Mouse (Mus musculus) kidney, adult 8-10 months (tissue): ENCODE measurements around the gene Pold2.

Source experiments
- DNase-seq, 2 experiments: peaks; one replicate each; pipeline ENCODE4 v3.0.0; 2022

Gene Pold2

DNA sequence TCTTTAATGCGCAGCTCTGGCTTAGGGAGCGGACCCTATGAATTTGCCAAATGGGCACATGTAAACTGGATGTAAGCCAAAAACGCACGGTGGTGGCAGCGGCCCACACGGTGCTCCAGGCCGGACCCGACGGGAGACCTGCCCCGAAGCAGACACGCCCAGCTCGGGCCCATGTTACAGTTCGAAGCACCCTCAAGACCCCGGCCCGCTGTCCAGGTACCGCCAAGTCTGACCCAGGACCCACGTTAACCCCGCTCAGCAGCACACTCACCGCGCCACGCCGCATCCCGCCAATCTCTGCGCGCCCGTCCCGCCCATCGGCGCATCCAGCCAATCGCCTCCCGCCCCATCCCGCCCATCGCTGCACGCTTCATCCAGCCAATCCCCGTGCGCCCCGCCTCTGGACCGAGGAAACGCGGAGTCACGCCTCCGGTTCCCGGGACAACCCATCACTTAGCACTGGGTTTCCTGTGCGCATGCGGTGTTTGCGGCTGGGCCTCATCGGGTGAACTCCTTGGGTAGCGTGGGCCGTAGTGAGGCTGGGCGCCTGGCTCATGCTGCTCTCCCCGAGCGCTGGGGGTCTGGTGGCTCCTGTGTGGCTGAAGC, at the start of gene Pold2:
Gene Pold2, minus strand, starts transcription at position 372 of the 606 bp plus-strand sequence.
- DNase-seq, result peak; percentile 97 to 98

DNA sequence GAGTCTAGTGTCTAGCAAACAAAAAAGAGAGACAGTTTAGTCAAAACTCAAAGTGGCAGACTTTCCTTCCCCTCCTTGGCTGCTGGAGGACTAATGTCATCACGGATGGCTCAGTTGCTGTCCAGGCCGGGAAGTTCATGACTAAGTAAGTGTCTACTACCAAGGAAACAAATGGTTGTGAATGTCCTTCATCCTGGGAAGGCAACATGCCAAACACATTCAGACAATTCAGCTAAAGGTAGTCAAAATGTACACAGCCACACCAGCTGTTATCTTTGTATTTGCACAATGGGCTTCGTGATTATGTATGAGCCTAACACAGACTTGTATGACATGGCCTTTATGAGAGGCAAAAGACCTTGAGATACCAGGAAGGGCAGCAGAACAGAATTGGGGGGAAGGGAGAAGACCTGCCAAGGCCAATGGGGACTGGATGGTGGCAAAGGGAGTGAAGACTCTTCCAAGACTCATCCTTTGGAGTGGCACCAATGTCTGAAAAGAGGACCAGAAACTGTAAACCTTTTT, 48.7 kb upstream of the Pold2 start:
- no peak for DNase-seq

DNA sequence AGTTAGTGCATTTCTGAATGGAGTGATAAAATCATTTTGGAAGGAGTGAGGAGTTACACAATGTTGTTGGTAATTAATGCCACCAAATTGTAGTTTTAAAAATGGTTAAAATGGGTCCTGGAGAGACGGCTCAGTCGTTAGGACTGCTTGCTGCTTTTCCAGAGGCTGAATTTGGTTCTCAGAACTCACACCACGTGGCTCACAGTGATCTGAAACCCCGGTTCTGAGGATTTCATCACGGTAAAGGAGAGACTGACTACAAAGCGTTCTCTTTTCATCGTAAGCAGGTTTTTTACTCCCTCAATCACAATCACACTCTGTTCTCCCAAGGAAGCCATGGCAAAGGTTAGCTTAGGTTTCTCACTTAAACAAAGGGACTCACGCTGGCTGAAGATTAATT, 46.6 kb upstream of the Pold2 start:
- DNase-seq, result no peak

DNA sequence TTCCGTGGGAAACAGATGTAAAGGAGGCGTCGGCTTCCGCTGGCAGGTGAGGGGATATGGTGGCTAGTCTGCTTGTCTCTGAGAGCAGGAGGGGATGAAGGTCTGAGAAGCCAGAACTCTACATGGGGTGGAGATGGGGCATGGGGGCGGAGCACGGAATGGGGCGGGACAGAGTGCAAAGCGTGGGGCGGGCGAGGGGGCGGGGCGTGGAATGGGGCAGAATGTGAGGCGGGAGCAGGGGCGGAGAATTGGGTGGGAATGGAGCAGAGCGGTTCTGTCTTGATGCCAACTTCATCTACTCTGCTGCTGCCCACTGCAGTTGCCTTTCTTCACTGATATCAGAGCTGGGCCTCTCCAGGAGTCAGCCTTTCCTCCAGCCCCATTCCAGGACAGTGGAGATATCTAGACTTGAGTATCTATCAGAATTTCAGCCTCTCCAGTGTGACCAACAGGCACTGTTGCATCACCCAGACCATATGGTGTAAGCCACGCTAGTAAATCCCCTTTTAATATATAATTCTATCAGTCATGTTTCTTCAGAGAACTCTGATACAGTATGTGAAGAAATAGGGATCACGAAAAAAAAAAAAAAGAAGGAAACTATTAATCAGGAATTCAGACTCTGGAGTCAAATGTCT, 42.4 kb upstream of the Pold2 start:
- DNase-seq, result no peak

DNA sequence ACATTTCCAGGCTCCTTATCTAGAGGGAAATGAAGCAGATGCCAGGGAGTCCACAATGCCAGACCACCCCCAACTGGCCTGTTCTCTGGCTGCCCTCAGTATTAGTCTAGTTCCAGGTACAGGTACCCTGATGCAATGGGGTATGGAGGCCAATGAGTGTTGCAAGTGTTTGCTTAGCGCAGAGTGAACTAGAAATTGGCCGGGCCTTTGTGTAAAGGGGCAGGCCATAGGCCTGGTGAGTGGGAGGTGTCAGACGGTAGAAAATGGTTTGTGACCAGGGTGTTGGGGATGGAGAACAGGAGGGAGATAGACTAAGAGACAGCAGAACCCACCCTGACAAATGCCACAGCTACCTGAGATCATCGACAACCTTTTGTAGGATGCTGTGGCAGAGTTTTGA, 41.5 kb upstream of the Pold2 start:
- no peak for DNase-seq

DNA sequence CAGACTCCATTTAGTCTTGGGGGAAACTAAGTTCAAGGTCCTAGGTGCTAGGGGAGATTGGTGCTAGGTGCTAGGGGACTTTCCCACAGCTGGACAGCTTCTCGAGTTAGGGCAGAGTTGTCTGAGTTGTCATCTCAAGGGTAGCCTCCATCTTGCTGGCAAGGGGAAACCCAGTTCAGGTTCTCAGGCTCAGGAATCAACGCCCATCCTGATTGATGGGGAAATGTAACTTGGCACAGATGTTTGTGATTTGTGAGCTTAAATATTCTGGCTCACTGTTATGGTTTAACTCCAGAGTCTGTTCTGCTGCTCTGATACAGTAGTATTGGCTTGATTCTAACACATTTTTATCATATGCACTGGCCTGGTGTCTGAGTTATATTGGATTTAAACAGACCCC, 40.0 kb upstream of the Pold2 start:
- DNase-seq, result no peak

DNA sequence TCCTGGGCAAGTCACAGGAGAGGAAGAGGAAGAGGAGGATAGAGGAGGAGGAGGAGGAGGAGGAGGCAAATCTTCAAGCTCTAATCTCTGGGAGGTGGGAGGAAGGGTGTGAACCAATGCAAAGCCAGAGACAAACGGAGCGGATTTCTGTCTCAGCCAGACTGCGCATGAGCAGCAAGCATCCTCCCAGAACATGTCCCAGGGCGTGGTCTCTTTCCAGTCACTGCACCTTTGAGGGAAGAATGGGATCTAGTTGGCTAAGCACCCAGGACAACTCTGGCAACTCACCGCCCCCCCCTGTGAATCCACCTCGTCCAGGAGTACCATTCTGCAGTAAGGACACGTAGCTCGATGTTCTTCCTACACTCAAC, 38.1 kb upstream of the Pold2 start:
- DNase-seq, result no peak

DNA sequence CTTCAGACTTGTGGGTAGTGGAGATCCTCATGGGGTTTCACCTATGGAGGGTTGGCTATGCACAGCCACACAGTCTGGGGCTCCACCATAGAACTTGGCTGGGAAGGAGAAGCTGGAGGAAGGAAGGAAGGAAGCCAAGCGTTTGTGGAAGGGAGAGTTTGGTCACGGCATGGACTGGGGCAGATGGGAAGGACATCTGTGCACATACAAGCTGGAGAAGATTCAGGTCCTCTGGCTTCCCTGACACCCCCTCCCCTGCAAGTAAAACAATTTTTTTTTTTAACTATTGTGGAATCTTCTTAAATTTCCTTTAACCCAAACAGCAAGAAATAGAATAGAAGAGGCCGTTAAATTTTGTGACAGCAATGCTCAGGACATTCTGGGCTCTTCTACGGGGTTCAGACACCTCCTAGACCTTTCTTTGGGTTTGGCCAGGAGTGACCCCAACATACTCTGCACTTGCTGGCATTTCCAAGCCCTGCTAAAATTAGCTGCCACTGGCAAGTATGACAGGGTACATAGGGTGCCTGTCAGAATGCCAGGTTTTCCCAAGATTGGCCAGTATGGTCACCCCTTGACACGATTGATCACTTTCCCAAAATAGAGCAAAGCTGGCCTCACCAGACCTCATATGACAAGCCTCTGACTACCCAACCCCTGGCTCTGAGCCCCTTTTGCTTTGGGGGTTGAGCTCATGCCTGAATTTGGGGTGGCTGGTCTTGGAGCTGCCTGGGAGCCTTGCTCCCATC, 37.5 kb upstream of the Pold2 start:
- no peak for DNase-seq

DNA sequence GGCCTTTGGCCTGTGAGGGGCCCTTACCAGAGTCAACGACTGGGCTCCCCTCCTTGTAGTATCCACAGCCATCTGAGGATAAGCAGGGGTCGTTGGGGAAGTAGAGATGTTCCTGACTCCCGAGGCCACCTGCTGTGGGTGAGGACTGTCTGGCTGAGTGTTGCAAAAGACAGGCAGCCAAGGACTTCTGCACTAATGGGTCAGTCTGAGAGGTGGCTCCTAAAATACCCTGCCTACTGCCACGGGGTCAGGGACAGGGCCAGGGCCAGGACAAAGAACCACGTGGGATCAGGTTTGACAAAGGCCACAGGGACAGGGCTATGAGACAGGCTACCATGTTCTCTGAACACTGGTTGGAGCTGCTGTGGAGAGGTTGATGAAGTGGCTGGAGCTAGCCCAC, 36.8 kb upstream of the Pold2 start:
- DNase-seq, result no peak

DNA sequence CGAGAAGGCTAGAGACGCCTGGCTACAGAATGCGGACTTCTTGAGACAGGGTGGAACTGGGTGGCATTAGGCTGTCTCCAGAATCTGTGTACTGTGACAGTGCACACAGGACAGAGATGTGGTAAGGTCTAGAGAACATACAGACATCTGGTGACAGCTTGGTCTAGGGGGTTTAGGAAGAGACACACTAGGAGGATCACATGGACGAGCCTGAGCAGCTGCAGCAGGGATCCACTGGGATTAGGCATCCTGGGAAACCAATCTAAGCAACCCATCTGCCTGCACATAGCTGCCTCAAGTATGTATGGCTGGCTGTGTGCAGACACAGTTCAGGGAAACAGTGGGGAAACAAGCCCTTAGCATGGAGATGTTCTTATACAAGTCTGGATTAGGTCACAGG, 35.8 kb upstream of the Pold2 start:
- no peak for DNase-seq

DNA sequence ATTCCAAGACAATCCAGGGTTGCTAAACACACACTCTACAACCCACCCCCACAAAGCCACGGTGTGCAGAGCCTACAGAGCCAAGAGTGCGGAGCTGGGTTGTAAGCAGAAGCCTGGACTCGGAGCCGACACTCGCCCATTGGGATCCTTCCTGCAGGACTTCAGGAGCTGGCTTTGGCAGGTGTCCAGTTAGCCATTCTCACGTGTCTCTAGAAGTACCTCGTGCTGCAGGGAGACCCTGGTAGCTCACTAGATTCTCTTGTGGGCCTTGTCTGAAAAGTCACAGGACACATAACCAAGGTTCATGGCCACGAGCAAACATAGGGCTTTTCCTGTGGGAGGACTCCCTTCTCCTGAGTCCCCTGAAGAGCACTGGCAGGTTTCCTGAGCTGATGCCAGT, 35.2 kb upstream of the Pold2 start:
- no peak for DNase-seq

DNA sequence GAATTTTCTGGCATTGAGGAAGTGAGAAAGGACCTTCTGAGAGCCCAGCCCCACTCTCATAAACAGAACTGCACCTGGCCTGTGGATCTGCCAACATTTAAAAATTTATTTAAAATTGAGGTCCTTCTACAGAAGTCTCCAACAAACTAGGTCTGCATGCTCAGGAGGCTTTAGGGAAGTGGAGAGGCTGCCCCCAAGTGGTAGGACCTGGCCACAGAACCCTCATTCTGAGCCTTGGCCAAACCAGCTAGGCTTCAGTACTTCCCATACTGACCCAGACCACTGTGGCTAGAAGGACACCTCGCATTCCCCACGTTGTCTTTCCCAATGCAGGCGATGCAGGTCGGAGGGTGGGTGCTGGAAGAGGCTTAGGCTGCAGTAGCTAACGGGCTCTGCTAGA, 34.5 kb upstream of the Pold2 start:
- peak in 1 of 2 experiments; percentile 59 for DNase-seq

DNA sequence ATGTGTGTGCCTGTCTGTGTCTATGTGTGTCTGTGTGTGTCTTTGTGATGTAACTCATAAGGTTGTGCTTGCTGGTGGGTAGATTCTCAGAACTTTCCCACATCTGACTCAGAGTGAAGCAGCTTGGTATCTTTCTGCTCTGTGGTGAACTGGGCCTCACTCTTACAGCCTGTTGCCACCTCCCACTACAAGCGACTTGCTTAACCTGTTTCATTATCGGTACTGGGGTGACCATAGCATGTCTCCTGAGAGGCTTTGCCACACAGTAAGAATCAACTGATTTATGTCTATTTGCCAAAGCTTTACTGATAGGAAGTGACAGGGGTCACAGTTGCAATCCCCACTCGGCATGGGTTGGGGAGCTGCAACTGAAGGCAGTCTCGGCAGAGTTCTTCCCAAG, 30.6 kb upstream of the Pold2 start:
- no peak for DNase-seq

DNA sequence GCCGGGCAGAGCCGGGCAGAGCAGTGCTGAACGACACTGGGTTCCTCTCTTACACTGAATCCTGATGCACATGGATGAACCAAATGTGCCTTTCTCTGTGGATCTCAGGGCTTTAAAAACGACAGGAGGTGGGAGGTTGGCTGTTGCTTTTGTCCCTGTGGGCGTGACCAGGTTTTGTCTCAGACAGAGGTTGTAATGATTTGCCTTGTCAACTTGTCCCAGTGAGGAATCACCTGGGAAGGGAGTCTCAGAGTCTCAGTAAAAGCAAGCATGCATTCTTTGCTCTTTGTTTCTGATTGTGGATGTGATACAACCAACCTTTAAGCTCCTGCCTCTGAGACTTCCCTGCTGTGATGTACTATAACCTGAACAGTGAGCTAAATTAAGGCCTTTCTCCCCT, 29.0 kb upstream of the Pold2 start:
- no peak for DNase-seq

DNA sequence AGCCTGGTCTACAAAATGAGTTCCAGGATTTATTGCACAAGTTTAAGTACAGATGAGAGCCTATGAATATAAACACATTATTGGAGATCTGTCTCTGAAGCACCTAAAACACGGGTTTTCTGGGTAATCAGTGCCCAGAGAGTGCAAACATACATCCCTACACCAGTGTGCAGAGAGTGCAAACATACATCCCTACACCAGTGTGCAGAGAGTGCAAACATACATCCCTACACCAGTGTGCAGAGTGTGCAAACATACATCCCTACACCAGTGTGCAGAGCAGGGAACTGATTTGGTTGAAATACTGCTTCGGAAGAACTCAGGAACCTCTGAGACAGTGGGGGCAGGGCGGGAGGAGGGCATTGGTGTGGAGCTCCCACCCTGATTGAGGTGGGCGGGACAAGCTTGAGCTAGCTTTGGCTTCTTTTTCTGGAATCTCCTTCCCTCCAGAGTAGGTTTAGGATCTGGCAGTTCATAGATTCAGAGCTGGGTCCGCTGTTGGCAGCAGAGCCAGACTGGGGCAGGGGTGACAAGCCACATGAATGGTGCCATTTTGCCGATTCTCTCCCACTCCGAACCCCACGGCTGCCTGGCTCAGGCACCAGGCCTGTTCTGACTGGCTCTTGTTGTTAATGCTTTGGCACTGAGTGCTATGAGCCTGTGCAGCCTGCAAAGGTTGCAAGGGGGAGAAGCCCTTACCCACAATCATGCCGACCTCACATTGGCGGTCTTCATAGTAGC, 27.9 kb upstream of the Pold2 start:
- DNase-seq, result no peak

DNA sequence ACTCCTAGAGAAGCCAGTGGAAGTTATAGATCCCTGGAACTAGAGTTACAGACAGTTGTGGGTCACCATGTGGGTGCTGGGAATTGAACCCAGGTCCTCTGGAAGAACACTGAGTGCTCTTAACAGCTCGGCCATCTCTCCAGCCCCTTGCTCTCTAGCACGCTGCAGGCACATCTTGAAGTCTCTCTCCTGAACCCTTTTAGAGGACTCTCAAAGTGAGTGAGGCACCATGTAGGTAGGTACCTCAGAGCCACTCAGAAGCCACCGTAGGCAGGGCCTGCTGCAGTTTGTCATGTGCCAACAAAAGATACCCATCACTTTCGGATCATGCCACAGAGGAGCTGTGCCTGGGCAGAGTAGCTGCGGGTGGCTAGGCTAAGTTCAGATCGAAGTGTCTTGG, 26.8 kb upstream of the Pold2 start:
- no peak for DNase-seq

DNA sequence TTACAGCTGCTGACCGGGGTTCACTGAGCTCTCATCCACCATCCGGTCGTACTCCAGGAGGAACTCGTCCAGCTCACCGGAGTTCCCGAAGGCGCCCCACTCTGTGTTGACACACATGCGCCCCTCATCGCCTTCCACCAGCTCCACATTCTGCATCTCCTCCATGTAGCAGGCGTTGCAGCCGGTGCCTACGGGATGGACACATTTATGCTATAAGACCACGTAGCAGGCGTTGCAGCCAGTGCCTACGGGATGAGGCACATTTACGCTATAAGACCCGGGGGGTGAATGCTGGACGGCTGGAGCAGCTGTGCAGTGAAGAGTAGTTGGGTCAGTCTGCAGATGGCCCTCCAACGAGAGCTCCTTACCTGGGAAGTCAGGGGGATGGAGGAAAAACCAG, 26.3 kb upstream of the Pold2 start:
- DNase-seq, result no peak

DNA sequence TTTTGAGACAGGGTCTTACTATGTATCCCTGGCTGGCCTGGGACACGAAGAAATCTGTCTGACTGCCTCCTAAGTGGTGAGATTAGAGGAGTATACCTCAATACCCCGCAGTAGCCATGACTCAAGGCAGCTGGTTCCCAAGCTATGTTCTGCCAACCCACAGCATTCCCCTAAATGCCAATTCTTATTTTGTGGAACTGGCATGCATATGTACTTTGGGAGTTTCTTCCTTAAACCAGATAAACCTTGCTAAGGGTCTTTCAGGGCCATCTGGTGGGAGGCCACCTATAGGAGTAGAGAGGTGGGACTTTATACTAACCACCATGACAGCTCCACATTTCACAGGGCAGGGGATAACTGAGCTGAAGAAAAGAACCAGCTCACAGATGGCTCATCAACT, 25.8 kb upstream of the Pold2 start:
- DNase-seq, result no peak

DNA sequence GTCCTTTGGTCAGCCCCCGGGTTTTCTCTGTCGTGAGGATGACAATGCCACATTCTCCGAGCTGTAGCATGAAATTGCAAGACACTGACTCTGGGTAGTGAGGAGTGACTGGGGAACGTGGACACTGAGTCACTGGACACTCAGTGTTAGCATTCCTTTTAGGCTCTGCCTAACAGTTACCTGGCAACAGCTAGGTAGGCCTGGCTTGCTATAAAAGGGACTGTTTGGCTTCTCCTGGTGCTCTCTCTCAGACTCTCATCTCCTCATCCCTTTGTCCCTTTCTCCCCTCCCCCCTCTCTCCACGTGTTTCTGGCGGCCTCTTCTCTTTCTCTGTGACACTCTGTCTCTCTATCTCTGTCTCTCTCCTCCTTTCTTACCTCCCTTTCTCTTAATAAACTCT, 24.3 kb upstream of the Pold2 start:
- no peak for DNase-seq

DNA sequence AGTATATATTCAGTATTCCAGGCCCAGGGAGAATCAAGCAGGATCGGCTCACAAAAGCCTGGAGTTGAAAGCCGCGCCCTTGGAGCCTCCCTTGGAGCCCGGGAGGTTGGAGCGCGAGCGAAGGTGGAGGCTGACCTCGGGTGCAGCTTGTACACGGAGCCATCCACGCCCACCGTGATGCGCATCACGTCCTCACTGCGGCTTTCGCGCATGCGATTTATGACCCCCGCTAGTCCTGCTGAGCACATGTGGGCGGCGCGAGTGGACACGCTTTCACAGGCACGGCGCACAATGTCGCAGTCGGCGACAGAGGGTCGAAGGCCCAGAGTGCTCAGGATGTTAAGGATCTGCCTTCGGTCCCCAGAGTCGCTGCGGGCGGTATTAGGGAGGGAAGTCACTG, 23.9 kb upstream of the Pold2 start:
- DNase-seq, result no peak

DNA sequence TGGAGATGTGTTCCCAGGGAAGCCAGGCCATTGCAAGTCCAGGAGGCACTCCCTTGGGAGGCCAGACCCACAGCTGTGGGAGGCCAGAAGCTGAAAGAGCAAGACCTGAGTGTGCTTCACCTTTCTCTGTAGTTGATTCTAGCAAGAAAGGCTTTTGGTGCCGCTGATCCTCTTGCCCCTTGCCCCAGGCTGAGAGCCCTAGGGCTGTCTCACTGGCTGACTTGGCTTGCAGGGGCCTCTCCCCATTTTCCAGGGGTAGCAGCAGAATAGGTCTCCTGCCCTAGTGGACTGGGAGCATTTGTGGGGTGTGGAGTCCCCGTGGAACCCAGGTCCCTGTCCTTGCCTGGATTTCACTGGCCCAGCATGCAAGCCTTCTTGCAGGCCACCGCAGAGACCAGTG, 23.2 kb upstream of the Pold2 start:
- no peak for DNase-seq

DNA sequence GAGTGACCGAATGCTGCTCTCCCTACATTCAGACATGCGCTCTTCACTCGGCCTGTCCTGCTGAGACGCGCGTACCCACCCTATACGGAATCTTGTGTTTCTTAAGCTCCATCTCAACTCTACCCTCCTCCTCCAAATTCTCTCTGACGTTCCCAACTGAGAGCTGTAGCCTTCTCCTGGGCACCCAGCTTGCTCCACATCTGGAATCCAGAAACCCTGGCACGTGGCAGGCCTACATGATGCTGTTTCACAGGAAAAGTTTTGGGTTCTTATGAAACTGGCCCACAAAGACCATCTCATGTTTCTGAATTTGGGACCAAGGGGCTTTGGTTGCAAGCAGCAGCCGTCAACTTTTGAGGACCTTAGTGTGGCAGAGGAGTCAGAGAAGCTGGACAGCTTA, 21.2 kb upstream of the Pold2 start:
- DNase-seq, result no peak

DNA sequence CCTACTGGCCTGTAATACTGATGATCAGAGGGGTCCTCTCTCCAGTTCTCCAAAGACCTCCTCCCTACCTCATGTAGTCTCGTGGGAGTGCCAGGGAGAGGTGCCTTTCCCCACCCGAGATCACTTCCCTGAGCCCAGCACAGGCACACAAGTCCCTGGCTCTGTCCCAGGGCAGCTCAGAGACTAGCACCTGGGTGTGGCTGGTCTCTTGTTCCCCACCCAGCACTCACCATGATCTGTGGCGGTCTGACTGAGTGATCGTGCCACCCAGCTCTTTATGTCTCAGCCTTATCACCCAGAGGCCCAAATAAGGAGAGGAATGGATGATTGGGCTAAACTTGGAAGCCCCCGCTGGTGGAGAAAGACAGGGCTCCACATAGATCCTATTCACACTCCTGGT, 20.4 kb upstream of the Pold2 start, which contains the start of gene Myl7:
Gene Myl7, minus strand, starts transcription at position 252 of the 400 bp plus-strand sequence.
- no peak for DNase-seq

DNA sequence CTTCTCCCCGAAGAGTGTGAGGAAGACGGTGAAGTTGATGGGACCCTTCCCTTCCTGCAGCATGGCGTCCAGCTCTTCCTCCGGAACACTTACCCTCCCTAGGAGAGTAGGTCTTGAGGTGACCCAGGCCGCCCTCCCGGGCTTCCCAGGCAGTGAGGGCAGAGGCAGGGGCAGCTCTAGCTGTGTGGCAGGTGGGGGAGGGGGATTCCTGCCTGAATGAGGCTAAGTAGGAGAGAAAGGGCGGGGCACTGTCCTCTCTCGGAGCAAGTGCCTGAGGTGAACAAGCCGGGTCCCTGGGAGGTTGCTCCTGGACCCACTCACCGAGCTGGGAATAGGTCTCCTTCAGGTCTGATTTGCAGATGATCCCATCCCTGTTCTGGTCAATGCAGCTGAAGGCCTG, 19.7 kb upstream of the Pold2 start:
- no peak for DNase-seq
